Mouse (Mus musculus): ENCODE results near the gene Pcbp1. TPM values are rescaled to one million over a fixed set of nuclear protein-coding genes. Genes with fewer than 3 reads are reported as not detected.
A peak's percentile ranks its signal among the peaks of the same experiment; 100 is the strongest.
"Not testable (repeated sequence)": the region's sequence is repeated elsewhere in the genome, so short reads cannot be mapped to it uniquely, and the experiment has no call there.

Gene Pcbp1
- polyA plus RNA-seq (2014; fragmentation: Nextera tagmentation; extraction: Ambion mirVana): 238 and 312 TPM in 2 replicates

GRCm38 (mm10) chr6:86526032-86526960 lies at the start of gene Pcbp1:
Pcbp1 (minus strand) TSS chr6:86526321.
- no peaks in the 10 kb centered on the region for H3K36me3 ChIP-seq (ENCODE audit: control insufficient read depth, insufficient read depth, low read length)
- peak; percentile 86 for ATAC-seq (ENCODE audit: low read depth)
- WGBS: under 1% methylated on average over 91 of the region's 120 CpGs
- peak within 1 kb of the TSS; percentile 100 for H3K27ac ChIP-seq (ENCODE audit: low read depth, low read length)
- peak within 1 kb of the TSS; percentile 99 for H3K4me3 ChIP-seq (ENCODE audit: low read depth, low read length)
- peak within 1 kb of the TSS; percentile 99 for H3K9ac ChIP-seq (replicated peaks; ENCODE audit: low read depth, low read length)
- H3K4me1 ChIP-seq (ENCODE audit: control insufficient read depth, insufficient read depth, low read length): peaks cover 18% of the 10 kb centered on the region; the same call in 1 of the 2 replicates
- peak within 1 kb of the TSS; percentile 89 for H3K4me2 ChIP-seq (ENCODE audit: low read depth, low read length)
- H3K9me3 ChIP-seq (ENCODE audit: control insufficient read depth, low read length): no peaks in the 10 kb centered on the region
- H3K27me3 ChIP-seq (ENCODE audit: control insufficient read depth, insufficient read depth, low read length): no peaks in the 10 kb centered on the region; the same call in 1 of the 2 replicates

- 98% methylated on average over 3 of the region's 3 CpGs for WGBS
- Histone ChIP-seq H3K4me3 (ENCODE audit: low read depth, low read length) (no peak overlapping the region), H3K27ac (ENCODE audit: low read depth, low read length) (no peak overlapping the region), H3K9ac (replicated peaks; ENCODE audit: low read depth, low read length) (no peak overlapping the region), H3K4me2 (ENCODE audit: low read depth, low read length) (no peak overlapping the region), H3K36me3 (ENCODE audit: control insufficient read depth, insufficient read depth, low read length) (no peaks in the 10 kb centered on the region), H3K9me3 (ENCODE audit: control insufficient read depth, low read length) (no peaks in the 10 kb centered on the region), H3K4me1 (ENCODE audit: control insufficient read depth, insufficient read depth, low read length) (peaks cover under 1% of the 10 kb centered on the region; the same call in 1 of the 2 replicates), H3K27me3 (ENCODE audit: control insufficient read depth, insufficient read depth, low read length) (no peaks in the 10 kb centered on the region)
- ATAC-seq (ENCODE audit: low read depth): no peak
Measured at GRCm38 (mm10) chr6:86574495-86574894, 48.4 kb upstream of the Pcbp1 start.

GRCm38 (mm10) chr6:86570830-86571229 lies 44.7 kb upstream of the Pcbp1 start:
- no peak overlapping the region for H3K9ac ChIP-seq (replicated peaks; ENCODE audit: low read depth, low read length)
- H3K9me3 ChIP-seq (ENCODE audit: control insufficient read depth, low read length): no peaks in the 10 kb centered on the region
- no peaks in the 10 kb centered on the region for H3K27me3 ChIP-seq (ENCODE audit: control insufficient read depth, insufficient read depth, low read length)
- no peak for ATAC-seq (ENCODE audit: low read depth)
- no peak overlapping the region for H3K27ac ChIP-seq (ENCODE audit: low read depth, low read length)
- peaks cover 4% of the 10 kb centered on the region; the same call in 1 of the 2 replicates for H3K4me1 ChIP-seq (ENCODE audit: control insufficient read depth, insufficient read depth, low read length)
- H3K4me2 ChIP-seq (ENCODE audit: low read depth, low read length): no peak overlapping the region
- H3K4me3 ChIP-seq (ENCODE audit: low read depth, low read length): no peak overlapping the region
- H3K36me3 ChIP-seq (ENCODE audit: control insufficient read depth, insufficient read depth, low read length): peaks cover 4% of the 10 kb centered on the region; the same call in 1 of the 2 replicates
- WGBS: 60% methylated on average over 9 of the region's 9 CpGs

GRCm38 (mm10) chr6:86569461-86569820 lies 43.3 kb upstream of the Pcbp1 start:
- ATAC-seq (ENCODE audit: low read depth): peak; percentile 31; the same call in 1 of the 2 replicates
- no peak overlapping the region for H3K4me2 ChIP-seq (ENCODE audit: low read depth, low read length)
- no peak overlapping the region for H3K9ac ChIP-seq (replicated peaks; ENCODE audit: low read depth, low read length)
- WGBS: 58% methylated on average over 3 of the region's 3 CpGs
- H3K27ac ChIP-seq (ENCODE audit: low read depth, low read length): peak overlapping the region; percentile 58; the same call in 1 of the 2 replicates
- no peaks in the 10 kb centered on the region for H3K9me3 ChIP-seq (ENCODE audit: control insufficient read depth, low read length)
- peaks cover 4% of the 10 kb centered on the region; the same call in 1 of the 2 replicates for H3K4me1 ChIP-seq (ENCODE audit: control insufficient read depth, insufficient read depth, low read length)
- no peaks in the 10 kb centered on the region for H3K27me3 ChIP-seq (ENCODE audit: control insufficient read depth, insufficient read depth, low read length)
- peaks cover 14% of the 10 kb centered on the region for H3K36me3 ChIP-seq (ENCODE audit: control insufficient read depth, insufficient read depth, low read length)
- no peak overlapping the region for H3K4me3 ChIP-seq (ENCODE audit: low read depth, low read length)

GRCm38 (mm10) chr6:86568816-86569460 lies 42.8 kb upstream of the Pcbp1 start:
- H3K27ac ChIP-seq (ENCODE audit: low read depth, low read length): peak overlapping the region; percentile 58; the same call in 1 of the 2 replicates
- H3K36me3 ChIP-seq (ENCODE audit: control insufficient read depth, insufficient read depth, low read length): peaks cover 14% of the 10 kb centered on the region
- no peaks in the 10 kb centered on the region for H3K9me3 ChIP-seq (ENCODE audit: control insufficient read depth, low read length)
- H3K4me1 ChIP-seq (ENCODE audit: control insufficient read depth, insufficient read depth, low read length): peaks cover 4% of the 10 kb centered on the region; the same call in 1 of the 2 replicates
- H3K27me3 ChIP-seq (ENCODE audit: control insufficient read depth, insufficient read depth, low read length): no peaks in the 10 kb centered on the region
- H3K4me2 ChIP-seq (ENCODE audit: low read depth, low read length): no peak overlapping the region
- ATAC-seq (ENCODE audit: low read depth): no peak; the same call in 1 of the 2 replicates
- H3K4me3 ChIP-seq (ENCODE audit: low read depth, low read length): no peak overlapping the region
- 56% methylated on average over 3 of the region's 3 CpGs for WGBS
- H3K9ac ChIP-seq (replicated peaks; ENCODE audit: low read depth, low read length): no peak overlapping the region

GRCm38 (mm10) chr6:86565782-86566181 lies 39.7 kb upstream of the Pcbp1 start:
- Histone ChIP-seq H3K4me2 (ENCODE audit: low read depth, low read length) (no peak overlapping the region), H3K36me3 (ENCODE audit: control insufficient read depth, insufficient read depth, low read length) (peaks cover 25% of the 10 kb centered on the region)
- 95% methylated on average over 2 of the region's 2 CpGs for WGBS

GRCm38 (mm10) chr6:86557182-86557581 lies 31.1 kb upstream of the Pcbp1 start:
- not testable (repeated sequence) for H3K4me1 ChIP-seq (ENCODE audit: control insufficient read depth, insufficient read depth, low read length); H3K9me3 ChIP-seq (ENCODE audit: control insufficient read depth, low read length); H3K9ac ChIP-seq (replicated peaks; ENCODE audit: low read depth, low read length); H3K27ac ChIP-seq (ENCODE audit: low read depth, low read length); H3K4me3 ChIP-seq (ENCODE audit: low read depth, low read length); H3K4me2 ChIP-seq (ENCODE audit: low read depth, low read length); ATAC-seq (ENCODE audit: low read depth); H3K27me3 ChIP-seq (ENCODE audit: control insufficient read depth, insufficient read depth, low read length)
- WGBS: 92% methylated on average over 1 of the region's 1 CpGs
- peaks cover 14% of the 10 kb centered on the region; the same call in 1 of the 2 replicates for H3K36me3 ChIP-seq (ENCODE audit: control insufficient read depth, insufficient read depth, low read length)

More at GRCm38 (mm10) chr6:86565782-86566181, 39.7 kb upstream of the Pcbp1 start:
- ATAC-seq (ENCODE audit: low read depth): no peak
- Histone ChIP-seq H3K27ac (ENCODE audit: low read depth, low read length) (no peak overlapping the region), H3K27me3 (ENCODE audit: control insufficient read depth, insufficient read depth, low read length) (no peaks in the 10 kb centered on the region), H3K4me1 (ENCODE audit: control insufficient read depth, insufficient read depth, low read length) (peaks cover 4% of the 10 kb centered on the region; the same call in 1 of the 2 replicates), H3K9ac (replicated peaks; ENCODE audit: low read depth, low read length) (no peak overlapping the region), H3K9me3 (ENCODE audit: control insufficient read depth, low read length) (no peaks in the 10 kb centered on the region), H3K4me3 (ENCODE audit: low read depth, low read length) (no peak overlapping the region)

GRCm38 (mm10) chr6:86556345-86557058 lies 30.4 kb upstream of the Pcbp1 start:
- WGBS: 93% methylated on average over 3 of the region's 3 CpGs
- Histone ChIP-seq H3K27ac (ENCODE audit: low read depth, low read length) (no peak overlapping the region), H3K27me3 (ENCODE audit: control insufficient read depth, insufficient read depth, low read length) (no peaks in the 10 kb centered on the region), H3K4me3 (ENCODE audit: low read depth, low read length) (no peak overlapping the region), H3K4me1 (ENCODE audit: control insufficient read depth, insufficient read depth, low read length) (no peaks in the 10 kb centered on the region), H3K4me2 (ENCODE audit: low read depth, low read length) (no peak overlapping the region), H3K36me3 (ENCODE audit: control insufficient read depth, insufficient read depth, low read length) (peaks cover 16% of the 10 kb centered on the region; the same call in 1 of the 2 replicates), H3K9ac (replicated peaks; ENCODE audit: low read depth, low read length) (no peak overlapping the region), H3K9me3 (ENCODE audit: control insufficient read depth, low read length) (no peaks in the 10 kb centered on the region)
- ATAC-seq (ENCODE audit: low read depth): no peak

Measured in neural tube, embryonic 14.5 days (tissue).